Mouse (Mus musculus): ENCODE data around the gene Gm7030. TPM values are rescaled to one million over a fixed set of nuclear protein-coding genes. Genes with fewer than 3 reads are reported as not detected.
A peak's percentile ranks its signal among the peaks of the same experiment; 100 is the strongest.
"Not testable (repeated sequence)": the region's sequence is repeated elsewhere in the genome, so short reads cannot be mapped to it uniquely, and the experiment has no call there.

Gene Gm7030
- total RNA-seq, 2 experiments from 2014 or later = not detected

DNA sequence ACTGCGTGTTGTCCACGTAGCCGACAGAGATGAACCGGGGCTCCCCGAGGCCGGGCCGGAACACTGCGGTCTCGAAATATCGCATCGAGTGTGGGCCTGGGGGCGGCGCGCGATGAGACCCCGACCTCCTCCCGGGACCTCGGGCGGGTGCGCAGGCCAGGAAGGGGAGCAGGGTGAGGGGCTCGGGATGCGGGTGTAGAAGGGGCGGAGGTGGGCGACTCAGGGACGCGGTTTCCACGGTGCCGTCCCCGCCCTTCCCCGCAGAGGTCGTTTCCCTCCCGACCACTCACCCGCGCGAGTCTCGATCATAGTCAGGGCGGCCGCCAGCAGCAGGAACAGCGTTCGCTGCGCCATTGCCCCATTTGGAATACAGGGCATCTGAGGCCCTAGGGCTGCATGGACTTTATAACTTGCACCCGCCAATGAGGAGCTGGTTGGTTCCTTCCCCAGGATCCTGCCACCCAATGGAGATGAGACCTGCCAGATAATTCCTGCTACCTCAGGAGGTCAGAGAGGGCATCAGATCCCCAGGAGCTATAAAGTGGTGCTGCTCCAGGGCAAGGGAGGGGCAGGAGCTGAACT, 45.3 kb downstream of the Gm7030 start:
- peak; percentile 2 for DNase-seq

DNA sequence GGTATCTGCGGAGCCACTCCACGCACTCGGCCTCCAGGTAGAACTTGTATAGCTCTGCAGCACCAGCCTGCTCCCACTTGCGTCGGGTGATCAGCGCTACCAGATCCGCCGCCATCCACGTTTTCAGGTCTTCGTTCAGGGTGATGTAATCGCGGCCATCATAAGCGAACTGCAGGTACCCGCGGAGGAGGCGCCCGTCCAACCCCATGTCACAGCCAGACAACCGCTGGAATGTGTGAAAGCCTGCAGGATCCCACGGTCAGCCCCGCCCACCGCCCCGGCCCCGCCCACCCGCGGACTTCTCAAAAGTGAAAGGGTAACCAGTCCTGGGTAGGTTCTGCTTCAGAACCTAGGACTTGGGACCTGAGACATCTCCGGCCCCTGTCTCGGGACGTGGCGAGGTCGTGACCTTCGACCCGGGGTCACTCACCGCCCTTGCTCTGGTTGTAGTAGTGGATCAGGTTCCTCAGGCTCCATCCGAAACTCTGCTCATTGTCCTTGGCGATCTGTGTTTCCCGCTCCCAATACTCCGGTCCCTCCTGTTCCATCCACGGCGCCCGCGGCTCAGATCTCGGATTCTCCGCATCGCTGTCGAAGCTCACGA, 45.9 kb downstream of the Gm7030 start:
- peak; percentile 11 for DNase-seq
- intact Hi-C loops (cut with DNase I) = no loop called here

More for the DNA sequence above, 45.3 kb downstream of the Gm7030 start:
- intact Hi-C loops (cut with DNase I) = no loop called here

DNA sequence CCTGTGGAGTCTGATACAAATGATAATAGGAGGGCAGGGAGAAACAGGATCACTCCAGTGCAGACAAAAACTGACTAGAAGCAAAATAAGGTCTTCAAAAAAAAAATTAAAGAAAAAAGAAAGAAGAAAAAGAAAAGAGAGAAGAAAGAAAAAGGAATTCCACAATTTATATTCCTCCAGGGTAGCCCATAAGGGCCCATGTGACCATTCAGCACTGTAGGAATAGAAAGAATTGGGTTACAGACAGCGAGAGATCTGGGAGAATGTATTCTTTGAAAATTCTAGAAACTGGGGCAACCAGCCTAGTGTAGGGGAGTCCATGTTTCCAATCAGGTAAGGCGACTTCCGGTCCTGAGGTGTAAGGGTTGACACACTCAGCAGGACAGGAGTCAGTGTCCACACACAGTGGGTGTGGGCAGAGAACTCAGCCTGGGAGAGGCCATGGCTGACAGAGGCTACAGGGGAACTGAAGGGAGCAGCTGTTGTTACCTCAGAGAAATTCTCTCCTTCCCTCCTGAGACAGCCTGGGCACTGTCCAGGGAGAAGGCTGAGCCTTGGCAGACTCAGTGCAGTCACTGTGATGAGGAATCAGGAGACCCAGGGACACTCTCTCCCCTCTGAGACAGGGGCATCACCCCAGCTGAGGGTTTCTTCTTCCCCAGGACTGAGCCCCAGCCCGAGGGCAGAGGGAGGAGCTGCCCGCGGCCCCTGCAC, 46.5 kb downstream of the Gm7030 start:
- intact Hi-C loops (cut with DNase I); DNase-seq: not testable (repeated sequence)

DNA sequence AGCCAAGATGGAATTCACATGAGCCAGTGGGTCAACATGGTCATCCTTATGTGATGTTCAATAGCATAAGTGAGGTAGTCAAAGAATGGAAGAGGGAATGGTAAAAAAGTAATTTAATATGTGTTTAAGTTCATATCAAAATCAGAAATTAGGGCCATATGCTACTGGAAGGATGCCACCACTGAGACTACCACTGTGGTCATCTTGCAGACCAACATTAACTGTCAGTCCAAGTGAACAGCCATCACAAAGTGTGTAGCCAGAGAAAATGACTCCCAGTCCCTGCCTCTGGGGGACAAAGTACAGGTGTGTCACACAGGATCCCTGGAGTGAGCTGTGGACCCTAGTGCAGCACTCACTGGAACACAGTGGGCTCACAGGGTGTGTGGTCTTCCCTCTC, 47.3 kb downstream of the Gm7030 start:
- DNase-seq; intact Hi-C loops (cut with DNase I): not testable (repeated sequence)

DNA sequence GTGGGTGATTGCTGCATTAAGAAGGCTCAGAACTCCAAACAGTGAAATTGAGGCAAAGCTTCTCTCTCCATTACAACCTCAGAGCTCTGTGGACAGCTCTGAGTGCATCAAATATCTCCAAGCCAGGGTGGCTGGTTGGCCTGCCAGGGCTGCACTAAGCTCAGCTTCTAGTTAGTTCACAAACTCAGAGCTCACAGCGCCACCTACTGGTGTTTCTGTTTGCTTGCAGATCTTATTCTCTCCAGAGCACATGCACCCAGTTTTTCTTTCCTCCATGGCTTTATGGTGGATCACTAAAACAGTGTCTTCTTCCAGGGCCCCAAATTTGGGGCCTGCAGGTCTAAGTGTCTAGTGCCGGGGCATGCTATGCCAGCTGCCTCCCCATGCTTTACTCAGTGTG, 68.4 kb downstream of the Gm7030 start:
- DNase-seq = peak; percentile 91
- intact Hi-C loops (cut with DNase I) = loop anchor here (10.0 kb wide), 2 partner anchors 74 to 134 kb away; partner anchors contain the start of gene H2-T3

Other genes with a start within 250 kb of the Gm7030 start
- gene Dhx16, start 249.6 kb downstream of the Gm7030 start, total RNA-seq (2021) = 10 to 100 TPM; 37.4 to 38.8 TPM
- 10 to 100 TPM; 59.8 to 69.2 TPM for gene 2310061I04Rik, start 232.0 kb downstream of the Gm7030 start, total RNA-seq (2021)
- 100 to 1,000 TPM; 285 to 292 TPM for gene Atat1, start 219.3 kb downstream of the Gm7030 start, total RNA-seq (2021)
- 10 to 100 TPM; 45.9 to 47.4 TPM for gene Mrps18b, start 213.0 kb downstream of the Gm7030 start, total RNA-seq (2021)
- 10 to 100 TPM; 75.1 to 76.5 TPM for gene Ppp1r10, start 213.0 kb downstream of the Gm7030 start, total RNA-seq (2021)
- gene Abcf1, start 159.7 kb downstream of the Gm7030 start, total RNA-seq (2021) = 10 to 100 TPM; 95.0 to 97.0 TPM
- 100 to 1,000 TPM in 1 of 2 experiments, 10 to 100 TPM in 1; 98.2 to 107 TPM for gene Gnl1, start 149.6 kb downstream of the Gm7030 start, total RNA-seq (2021)
- 10 to 100 TPM; 82.0 to 84.5 TPM for gene Prr3, start 149.2 kb downstream of the Gm7030 start, total RNA-seq (2021)
- gene H2-T24, start 108.9 kb downstream of the Gm7030 start, total RNA-seq (2021) = under 1 TPM; 0.26 to 0.28 TPM
- gene H2-T23, start 96.6 kb downstream of the Gm7030 start, total RNA-seq (2021) = 1 to 10 TPM; 2.4 to 3.0 TPM
- gene H2-T22, start 86.7 kb downstream of the Gm7030 start, total RNA-seq (2021) = 1 to 10 TPM; 3.5 to 4.1 TPM
- gene Gm6034, start 86.5 kb downstream of the Gm7030 start, total RNA-seq (2021) = not detected
- not detected for gene Gm11127, start 71.1 kb downstream of the Gm7030 start, total RNA-seq (2021)
- gene Gm19684, start 7.7 kb downstream of the Gm7030 start, total RNA-seq (2021) = not detected
- gene Gm8909, start 39.1 kb upstream of the Gm7030 start, total RNA-seq (2021) = not detected
- gene H2-T3, start 60.9 kb upstream of the Gm7030 start, total RNA-seq (2021) = not detected
- 10 to 100 TPM; 55.3 to 58.4 TPM for gene Rpp21, start 128.6 kb upstream of the Gm7030 start, total RNA-seq (2021)
- 10 to 100 TPM; 25.3 to 26.2 TPM for gene Trim39, start 142.8 kb upstream of the Gm7030 start, total RNA-seq (2021)
- gene H2-M10.2, start 157.1 kb upstream of the Gm7030 start, total RNA-seq (2021) = not detected
- gene H2-M10.1, start 196.7 kb upstream of the Gm7030 start, total RNA-seq (2021) = not detected
- not detected for gene H2-M10.3, start 239.0 kb upstream of the Gm7030 start, total RNA-seq (2021)

All from left cerebral cortex, postnatal 4 days (tissue).